Mouse (Mus musculus) cortical plate, adult 2 months (tissue): ENCODE measurements at regions not wholly inside any gene's neighbourhood (a gene's known extent, or its start where the extent isn't known, plus 50 kb on each side); places are given as distances from the start of the nearest gene placed in this dataset.

Experiments
- H3K27ac ChIP-seq: fragments of 200-500 bp; 2 replicates; pipeline ENCODE4 v1.5.1; 2012; ENCODE audit warnings: low read length, control low read depth, inconsistent platforms; ENCODE audit not compliant: insufficient read depth
- H3K4me1 ChIP-seq: fragments of 200-500 bp; 2 replicates; pipeline ENCODE4 v1.6.1; 2011; ENCODE audit warnings: low read length; ENCODE audit not compliant: control insufficient read depth, insufficient read depth
- H3K4me3 ChIP-seq: fragments of 200-500 bp; 2 replicates; pipeline ENCODE4 v1.5.1; 2011; ENCODE audit warnings: mild to moderate bottlenecking, low read length, control low read depth; ENCODE audit not compliant: insufficient read depth
- CTCF ChIP-seq: fragments of 200-500 bp; IDR thresholded peaks from 2 replicates; pipeline ENCODE4 v1.5.1; 2011; ENCODE audit warnings: mild to moderate bottlenecking, control low read depth, low read length; ENCODE audit not compliant: insufficient read depth; ENCODE audit errors: extremely low read depth
- POLR2A ChIP-seq: fragments of 200-500 bp; IDR thresholded peaks from 2 replicates; pipeline ENCODE4 v1.6.1; 2011; ENCODE audit warnings: mild to moderate bottlenecking, low read length, control low read depth; ENCODE audit not compliant: insufficient read depth; ENCODE audit errors: extremely low read depth

- TF ChIP-seq POLR2A (no peak), CTCF (no peak)
- Histone ChIP-seq H3K4me3 (no peak overlapping the region), H3K4me1 (no peaks in the 10 kb centered on the region), H3K27ac (no peak overlapping the region)
Measured at GRCm38 (mm10) chr7:68915976-68916375, 166.9 kb upstream of the Arrdc4 start.

GRCm38 (mm10) chr7:68914344-68914743 is 165.3 kb upstream of the Arrdc4 start:
- no peak overlapping the region for H3K27ac ChIP-seq
- H3K4me1 ChIP-seq, result no peaks in the 10 kb centered on the region
- TF ChIP-seq POLR2A, result no peak
- TF ChIP-seq CTCF, result no peak
- no peak overlapping the region for H3K4me3 ChIP-seq

- Histone ChIP-seq H3K4me3 (no peak overlapping the region), H3K27ac (no peak overlapping the region), H3K4me1 (no peaks in the 10 kb centered on the region; the same call in 1 of the 2 replicates)
- TF ChIP-seq POLR2A, result no peak
- no peak for TF ChIP-seq CTCF
Measured at GRCm38 (mm10) chr7:68911989-68912655, 163.1 kb upstream of the Arrdc4 start.

- H3K4me1 ChIP-seq, result no peaks in the 10 kb centered on the region; the same call in 1 of the 2 replicates
- no peak overlapping the region for H3K4me3 ChIP-seq
- no peak for TF ChIP-seq POLR2A
- no peak for TF ChIP-seq CTCF
- no peak overlapping the region for H3K27ac ChIP-seq
Measured at GRCm38 (mm10) chr7:68911562-68911961, 162.5 kb upstream of the Arrdc4 start.

GRCm38 (mm10) chr7:68909694-68910093 is 160.7 kb upstream of the Arrdc4 start:
- no peak for TF ChIP-seq POLR2A
- TF ChIP-seq CTCF, result no peak
- Histone ChIP-seq H3K4me3 (no peak overlapping the region), H3K27ac (no peak overlapping the region)

GRCm38 (mm10) chr7:68908401-68908834 is 159.4 kb upstream of the Arrdc4 start:
- Histone ChIP-seq H3K27ac (no peak overlapping the region), H3K4me1 (no peaks in the 10 kb centered on the region; the same call in 1 of the 2 replicates), H3K4me3 (no peak overlapping the region)
- TF ChIP-seq CTCF (no peak), POLR2A (no peak)

More at GRCm38 (mm10) chr7:68909694-68910093, 160.7 kb upstream of the Arrdc4 start:
- no peaks in the 10 kb centered on the region; the same call in 1 of the 2 replicates for H3K4me1 ChIP-seq

- H3K27ac ChIP-seq, result no peak overlapping the region
Measured at GRCm38 (mm10) chr7:68907867-68908266, 158.8 kb upstream of the Arrdc4 start.

GRCm38 (mm10) chr7:68906771-68907395 is 157.8 kb upstream of the Arrdc4 start:
- TF ChIP-seq CTCF (no peak), POLR2A (no peak)
- Histone ChIP-seq H3K27ac (no peak overlapping the region), H3K4me1 (no peaks in the 10 kb centered on the region; the same call in 1 of the 2 replicates), H3K4me3 (no peak overlapping the region)

More at GRCm38 (mm10) chr7:68907867-68908266, 158.8 kb upstream of the Arrdc4 start:
- no peaks in the 10 kb centered on the region; the same call in 1 of the 2 replicates for H3K4me1 ChIP-seq
- no peak overlapping the region for H3K4me3 ChIP-seq
- TF ChIP-seq POLR2A (no peak), CTCF (no peak)

- Histone ChIP-seq H3K4me1 (no peaks in the 10 kb centered on the region; the same call in 1 of the 2 replicates), H3K27ac (no peak overlapping the region), H3K4me3 (no peak overlapping the region)
- TF ChIP-seq CTCF, result no peak
- TF ChIP-seq POLR2A, result no peak
Measured at GRCm38 (mm10) chr7:68905793-68906192, 156.8 kb upstream of the Arrdc4 start.

GRCm38 (mm10) chr7:68886173-68886572 is 137.1 kb upstream of the Arrdc4 start:
- Histone ChIP-seq H3K4me3 (no peak overlapping the region), H3K27ac (no peak overlapping the region), H3K4me1 (no peaks in the 10 kb centered on the region)
- TF ChIP-seq CTCF, result no peak
- TF ChIP-seq POLR2A, result no peak
